Mouse (Mus musculus): ENCODE measurements around the gene Atxn7l3. TPM values are rescaled to one million over a fixed set of nuclear protein-coding genes. Genes with fewer than 3 reads are reported as not detected.

Gene Atxn7l3
- 47.9 and 53.4 TPM in 2 replicates for total RNA-seq (2021)
- long read RNA-seq, experiment 1, partial matches to known transcripts = 1 of 16 reads
- long read RNA-seq, experiment 1, other reads (novel, unspliced or antisense) = 11 of 16 reads
- long read RNA-seq, experiment 2, transcript Atxn7l3-201 (13 exons, 3,688 nt) = major isoform, 5 of 24 reads
- long read RNA-seq, experiment 2, partial matches to known transcripts = 1 of 24 reads
- long read RNA-seq, experiment 2, other reads (novel, unspliced or antisense) = 17 of 24 reads

DNA sequence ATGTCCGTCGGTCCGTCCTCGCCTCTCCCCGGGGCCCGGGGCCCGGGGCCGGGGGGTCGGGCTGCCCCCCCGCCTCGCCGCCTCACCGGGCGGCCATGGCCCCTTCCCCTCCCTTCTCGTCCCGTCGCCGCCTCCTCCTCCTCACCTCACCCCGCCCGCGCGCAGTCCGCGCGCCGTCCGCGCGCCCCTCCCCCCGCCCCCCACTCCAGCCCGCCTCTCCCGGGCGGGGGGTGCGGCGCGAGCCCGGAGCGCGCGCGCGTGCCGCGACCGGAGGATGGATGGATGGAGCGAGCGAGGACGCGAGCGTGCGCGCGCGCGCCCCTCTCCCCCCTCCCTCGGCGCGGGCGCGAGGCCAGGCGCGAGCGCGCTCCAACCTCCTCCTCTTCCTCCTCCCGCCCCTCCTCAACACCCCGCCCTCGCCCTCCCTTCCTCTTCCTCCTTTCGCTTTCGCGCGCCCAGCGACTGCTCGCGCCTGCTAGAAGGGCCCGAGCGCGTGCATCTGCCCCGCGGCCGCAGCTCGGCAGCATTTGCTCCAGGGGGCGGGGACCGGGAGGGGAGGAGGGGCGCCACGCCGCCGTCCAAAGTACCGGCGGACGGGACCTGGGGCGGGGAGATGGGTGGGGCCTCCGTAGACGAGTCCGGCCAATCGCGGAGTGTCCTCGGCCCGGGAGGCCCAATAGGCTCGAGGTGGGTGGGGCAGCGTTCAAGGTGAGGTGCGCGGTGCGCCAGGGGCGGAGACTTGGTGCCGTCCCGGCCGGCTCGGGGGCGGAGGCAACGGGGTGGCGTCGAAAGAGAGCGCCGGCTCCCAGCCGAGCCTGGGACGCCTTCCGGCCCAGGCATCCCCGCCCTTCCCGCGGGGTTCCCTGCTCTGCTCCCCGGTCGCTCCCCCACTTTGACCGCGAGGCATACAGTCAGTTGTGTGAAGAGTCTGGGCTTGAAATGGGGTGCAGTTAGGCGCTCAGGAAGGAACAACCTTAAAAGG is at the start of gene Atxn7l3:
TSS of gene Atxn7l3 (minus strand) at position 141 of the 982 bp plus-strand sequence.
- DNase-seq = peak; percentile 100

GRCm38 (mm10) chr11:102344458-102344857 is 48.0 kb upstream of the Atxn7l3 start:
- no peak for DNase-seq

DNA sequence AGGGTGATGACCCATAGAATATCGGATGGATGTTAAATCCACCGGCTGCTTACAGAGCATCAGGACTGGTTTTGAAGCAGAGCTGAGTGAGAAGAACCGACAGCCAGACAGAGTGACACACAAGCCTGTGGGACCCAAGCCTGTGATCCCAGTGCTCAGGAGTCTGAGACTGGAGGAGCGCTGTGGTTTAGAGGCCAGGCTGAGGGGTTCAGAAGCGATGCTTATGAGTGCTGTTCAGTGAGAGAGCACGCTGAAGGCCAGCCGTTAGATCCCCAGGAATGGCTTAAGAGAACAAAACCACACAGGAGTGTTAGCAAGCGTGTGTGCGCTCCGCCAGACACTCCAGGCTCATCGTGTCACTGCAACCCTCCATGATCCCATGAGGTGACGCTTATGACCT is 46.3 kb upstream of the Atxn7l3 start:
- DNase-seq = no peak

DNA sequence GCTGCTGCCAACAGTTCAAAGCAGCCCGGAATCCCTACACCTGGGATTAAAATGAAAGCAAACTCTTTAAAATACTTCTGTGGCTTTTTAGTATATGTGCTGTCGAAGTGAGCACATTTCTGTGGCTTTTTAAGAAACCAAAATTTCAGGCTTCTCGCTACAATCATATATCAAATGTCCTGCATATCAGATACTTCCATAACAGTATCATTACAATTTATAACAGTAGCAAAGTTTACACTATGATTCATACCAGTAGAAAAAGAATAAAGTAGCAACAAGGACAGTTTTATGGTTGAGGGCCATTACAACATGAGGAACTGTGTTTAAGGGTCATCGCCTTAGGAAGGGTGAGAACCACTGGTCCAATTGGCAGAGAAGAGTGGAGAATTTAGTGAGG is 44.7 kb upstream of the Atxn7l3 start:
- no peak for DNase-seq

GRCm38 (mm10) chr11:102339624-102340023 is 43.2 kb upstream of the Atxn7l3 start:
- no peak for DNase-seq

DNA sequence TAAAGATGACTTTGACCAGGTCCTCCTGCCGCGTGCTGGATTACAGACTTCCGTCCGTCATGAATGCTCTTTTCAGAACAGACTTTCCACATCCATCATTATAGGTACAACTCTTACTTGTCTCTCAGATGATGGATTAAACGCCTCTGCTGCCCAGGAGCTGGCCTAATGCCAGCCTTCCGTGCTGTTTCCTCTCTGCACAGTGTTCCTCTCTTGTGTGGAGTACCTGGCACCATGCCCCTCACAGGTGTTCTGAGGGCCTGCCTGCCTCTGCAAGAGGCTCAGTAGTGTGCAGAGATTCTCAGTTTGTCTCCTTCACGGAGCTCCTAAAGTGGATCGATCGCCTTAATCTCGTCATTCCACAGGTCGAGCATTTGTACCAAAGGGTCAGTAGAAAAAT is 42.8 kb upstream of the Atxn7l3 start:
- DNase-seq = no peak

DNA sequence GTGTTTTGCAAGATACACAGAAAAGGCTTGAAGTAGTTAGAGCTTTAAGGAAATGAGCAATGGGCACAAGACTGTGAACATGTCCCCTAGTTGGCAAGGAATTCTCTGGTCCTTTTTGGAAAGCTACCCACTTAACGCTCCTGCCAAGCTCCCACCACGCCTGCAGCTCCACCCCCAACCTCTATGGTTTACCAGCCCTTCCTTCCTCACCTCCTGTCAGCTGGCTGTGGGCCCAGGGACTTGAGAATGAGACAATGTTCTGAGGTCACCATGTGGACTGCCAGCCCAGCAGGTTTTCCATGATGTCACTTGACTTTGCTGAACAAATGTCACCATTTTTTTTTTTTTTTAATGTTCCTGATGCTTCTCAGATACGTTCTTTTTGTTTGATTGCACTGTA is 42.1 kb upstream of the Atxn7l3 start:
- DNase-seq = peak; percentile 91

DNA sequence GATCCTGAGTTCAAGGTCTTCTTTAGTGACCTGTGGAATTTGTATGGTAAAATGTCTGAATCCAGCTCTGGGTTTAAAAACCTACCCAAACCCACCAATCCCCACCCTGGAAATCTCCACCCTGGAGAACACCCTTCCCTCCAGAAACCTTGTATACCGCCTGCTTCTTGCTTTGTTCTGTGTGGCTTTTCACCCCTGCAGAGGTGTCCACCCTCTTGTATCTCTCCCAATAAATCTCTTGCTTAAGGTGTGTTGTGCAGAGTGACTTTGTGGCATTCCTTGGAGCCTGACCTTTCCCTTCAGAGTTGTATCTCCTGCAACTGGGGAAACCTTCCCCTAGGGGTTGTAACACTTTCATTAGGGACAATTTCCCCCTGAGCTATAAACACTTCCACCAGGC is 41.5 kb upstream of the Atxn7l3 start:
- DNase-seq = no peak

DNA sequence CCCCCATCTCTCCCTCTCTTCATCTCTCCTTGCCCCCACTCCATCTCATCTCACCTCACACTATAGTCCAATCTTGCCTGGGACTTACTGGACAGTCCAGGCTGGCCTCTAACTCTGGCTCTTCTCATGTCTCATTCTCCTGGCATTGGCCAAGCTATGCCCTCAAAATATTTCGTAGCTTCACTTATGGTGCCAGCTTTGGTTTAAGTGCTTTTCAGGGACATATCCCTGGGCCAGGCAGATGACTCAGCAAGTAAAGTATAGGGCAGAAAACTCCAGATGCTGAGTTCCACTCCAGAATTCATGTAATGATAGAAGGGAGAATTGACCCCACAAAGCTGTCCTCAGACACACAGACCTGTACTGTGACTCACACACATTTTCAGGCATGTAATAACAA is 39.8 kb upstream of the Atxn7l3 start:
- DNase-seq = peak; percentile 46

DNA sequence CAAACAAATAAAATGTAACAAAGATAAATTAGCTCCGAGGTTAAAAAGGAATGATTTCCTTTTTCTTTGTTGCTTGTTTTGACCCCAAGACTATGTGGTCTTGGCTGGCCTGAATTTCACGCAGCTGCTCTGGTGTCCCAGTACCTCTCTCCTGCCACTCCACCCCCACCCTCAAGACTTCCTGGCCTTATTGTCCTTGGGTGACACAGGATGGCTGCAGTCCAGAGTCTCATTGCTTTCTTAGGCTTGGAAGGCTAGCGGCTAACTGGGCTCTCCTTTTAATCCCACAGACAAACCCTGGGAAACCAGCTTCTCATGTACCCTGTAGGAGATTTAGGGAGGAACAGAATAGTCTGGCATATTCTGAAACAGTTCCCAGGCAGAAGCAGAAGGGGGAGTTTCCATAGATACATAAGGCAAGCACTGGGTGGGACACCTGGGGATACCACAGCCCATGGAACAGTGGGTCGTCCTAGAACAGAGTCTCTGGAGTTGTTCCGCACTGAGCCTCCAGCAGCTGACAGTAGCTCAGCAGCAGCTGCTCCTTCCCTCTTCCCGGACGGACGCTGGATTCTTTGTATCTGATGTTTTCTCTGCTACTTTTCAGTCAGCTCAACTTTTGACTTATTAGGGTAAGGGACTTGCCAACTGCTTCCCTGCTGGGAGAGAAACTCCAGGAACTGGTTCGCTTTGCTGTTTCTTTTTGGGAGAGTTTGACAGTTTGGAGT is 38.7 kb upstream of the Atxn7l3 start:
- DNase-seq = peak; percentile 64

GRCm38 (mm10) chr11:102334010-102334409 is 37.6 kb upstream of the Atxn7l3 start:
- no peak for DNase-seq

GRCm38 (mm10) chr11:102333061-102333460 is 36.6 kb upstream of the Atxn7l3 start:
- DNase-seq = no peak

DNA sequence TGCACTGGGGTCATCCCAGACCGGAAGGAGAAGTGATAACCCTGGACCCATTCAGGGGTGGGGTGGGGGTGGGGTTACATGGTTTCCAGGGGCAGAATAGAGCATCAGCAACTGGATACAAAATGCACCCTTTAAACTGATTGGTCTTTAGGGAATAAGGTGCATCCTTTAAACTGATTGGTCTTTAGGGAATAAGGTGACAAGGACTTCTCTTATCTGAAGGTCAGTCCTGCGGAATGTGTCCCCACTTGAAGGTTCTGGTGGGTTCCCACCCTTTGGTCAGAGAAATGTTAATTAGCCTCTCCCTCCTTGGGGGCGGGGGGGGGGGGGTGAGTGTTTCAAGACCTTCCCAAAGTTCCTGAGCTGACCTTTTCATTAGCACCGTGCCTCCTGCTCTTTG is 35.4 kb upstream of the Atxn7l3 start:
- no peak for DNase-seq

GRCm38 (mm10) chr11:102330039-102330438 is 33.6 kb upstream of the Atxn7l3 start:
- no peak for DNase-seq

GRCm38 (mm10) chr11:102329518-102329917 is 33.1 kb upstream of the Atxn7l3 start:
- DNase-seq = no peak

GRCm38 (mm10) chr11:102327839-102328238 is 31.4 kb upstream of the Atxn7l3 start:
- DNase-seq = no peak

DNA sequence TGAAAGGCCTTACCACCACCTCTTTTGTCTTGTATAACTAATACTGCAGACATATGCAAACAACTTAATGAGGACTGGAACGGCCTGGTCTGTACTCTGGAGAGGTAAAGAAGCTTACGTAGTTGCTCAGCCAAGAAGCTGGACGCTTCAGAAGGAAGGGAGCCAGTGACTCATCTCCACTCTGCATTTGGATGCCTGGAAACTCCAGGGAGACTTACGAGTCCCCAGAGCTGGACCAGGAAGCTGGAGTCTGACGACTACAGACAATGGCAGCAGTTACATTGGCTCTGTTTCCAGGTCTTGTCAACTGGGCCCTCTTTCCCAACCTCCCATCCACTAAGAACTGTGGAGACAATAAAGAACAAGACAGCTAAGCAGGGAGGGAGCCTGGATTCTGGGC is 30.8 kb upstream of the Atxn7l3 start:
- no peak for DNase-seq

GRCm38 (mm10) chr11:102323516-102323915 is 27.1 kb upstream of the Atxn7l3 start:
- no peak for DNase-seq

DNA sequence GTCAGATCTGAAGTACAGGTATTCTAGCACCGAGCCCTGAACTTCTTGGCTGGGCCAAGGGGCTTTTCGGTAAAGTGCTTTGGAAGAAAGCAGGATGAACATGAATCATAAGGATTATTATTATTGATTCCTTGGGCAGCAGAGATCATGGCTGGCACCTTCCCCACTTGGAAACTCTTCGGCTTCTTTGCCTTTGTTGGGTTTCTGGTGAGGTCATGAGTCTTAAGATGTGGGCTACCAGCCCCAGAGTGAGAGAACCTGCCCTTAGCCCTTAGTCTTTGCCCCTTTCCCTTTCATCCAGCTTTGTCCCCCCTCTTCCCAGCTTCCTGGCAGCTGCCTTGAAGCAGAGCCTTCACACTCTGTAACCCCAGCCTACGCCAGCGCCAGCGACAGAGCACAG is 25.5 kb upstream of the Atxn7l3 start:
- no peak for DNase-seq

DNA sequence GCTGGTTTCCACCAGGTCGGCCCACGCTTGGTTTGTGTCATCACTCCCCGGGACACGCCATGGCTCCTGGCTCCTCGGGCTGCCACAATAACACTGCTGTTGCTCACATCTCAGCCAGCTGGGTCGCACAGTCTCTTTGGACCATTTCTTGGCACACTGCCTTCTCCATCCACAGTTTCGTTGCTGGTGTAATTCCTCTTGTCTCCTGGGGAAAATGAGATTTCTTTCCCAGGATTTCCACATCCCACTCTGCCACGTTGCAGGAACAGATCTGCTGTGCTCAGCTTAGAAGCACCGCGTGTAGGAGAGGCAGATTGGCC is 24.2 kb upstream of the Atxn7l3 start:
- DNase-seq = peak; percentile 89

- DNase-seq = peak; percentile 94
Measured at GRCm38 (mm10) chr11:102319941-102320685, 23.7 kb upstream of the Atxn7l3 start.

DNA sequence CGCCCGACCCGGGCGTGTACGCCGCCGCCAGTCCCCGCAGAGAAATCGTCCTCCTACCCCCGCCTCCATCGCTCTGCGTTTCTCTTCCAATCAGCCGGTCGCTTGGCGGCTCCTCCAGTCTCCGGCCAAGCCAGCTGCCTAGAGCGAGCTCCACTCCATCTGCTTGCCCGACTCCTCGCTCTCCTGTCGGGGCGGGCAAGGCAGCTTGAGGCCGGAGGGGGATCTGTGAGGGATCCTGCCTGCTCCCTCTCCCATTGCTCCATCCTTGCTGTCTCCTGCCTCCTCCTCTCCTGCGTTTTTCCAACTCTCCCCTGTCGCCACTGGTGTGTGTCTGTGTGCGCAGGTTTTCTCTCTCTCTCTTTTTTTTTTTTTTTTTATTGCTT is 23.0 kb upstream of the Atxn7l3 start, which contains the start of gene Ubtf:
TSS of gene Ubtf (minus strand) at position 333 of the 383 bp plus-strand sequence.
- DNase-seq = peak; percentile 90

All from adrenal gland, postnatal 14 days (tissue).